ENCODE assay signal across 31 mouse cellular contexts in genomic region chr9:73105771-73106170, GRCm38 (mm10). TPM values are rescaled to one million over a fixed set of nuclear protein-coding genes. Genes with fewer than 3 reads are reported as not detected.
DNase-seq lines count a peak whose midpoint lies in the region; ATAC-seq and TF ChIP-seq lines count a peak whose summit lies in the region.
"Had no signal": no experiment of that assay in that cellular context is flagged by ENCODE, and none has a peak within 500 bp of the region (broad histone marks: within the 10 kb centered on the region; RNA-seq: fewer than 3 reads in every experiment).

No protein-coding gene starts in this region.

- no peaks in the 10 kb centered on the region for H3K4me1 ChIP-seq in kidney, postnatal 0 days (replicated peaks; ENCODE audit: insufficient read depth, low read length)
- peaks cover 6% of the 10 kb centered on the region; the same call in 1 of the 2 replicates for H3K4me1 ChIP-seq in liver, adult 2 months (ENCODE audit: control insufficient read depth, insufficient read depth, low read length)
- H3K4me1 ChIP-seq in liver, embryonic 11.5 days (replicated peaks; ENCODE audit: control insufficient read depth, insufficient read depth, low read length) = peaks cover 5% of the 10 kb centered on the region; the same call in 1 of the 2 replicates

- no peak for TF ChIP-seq POLR2A in liver, adult 2 months (IDR thresholded peaks at IDR 0.05; ENCODE audit: extremely low read depth, insufficient read depth, low read length)

- no peaks in the 10 kb centered on the region for H3K27me3 ChIP-seq in kidney, postnatal 0 days (ENCODE audit: insufficient read depth, low read length)
- H3K27me3 ChIP-seq in liver, adult 2 months (ENCODE audit: control insufficient read depth, insufficient read depth, low read length) = no peaks in the 10 kb centered on the region
- H3K27me3 ChIP-seq in liver, embryonic 11.5 days (replicated peaks; ENCODE audit: control insufficient read depth, insufficient read depth, low read length) = peaks cover 32% of the 10 kb centered on the region
- H3K27me3 ChIP-seq: CH12.LX had no signal

- no peak overlapping the region for H3K4me3 ChIP-seq in kidney, postnatal 0 days (replicated peaks; ENCODE audit: low read depth, low read length)
- H3K4me3 ChIP-seq in layer of hippocampus, adult 2 months = no peak overlapping the region
- H3K4me3 ChIP-seq in liver, adult 2 months (ENCODE audit: insufficient read depth, low read depth, low read length) = no peak overlapping the region
- no peak overlapping the region for H3K4me3 ChIP-seq in liver, embryonic 11.5 days (ENCODE audit: low read depth, low read length)
- H3K4me3 ChIP-seq: embryonic facial prominence, embryonic 10.5 days; embryonic facial prominence, embryonic 12.5 days; forebrain, embryonic 13.5 days; forebrain, embryonic 15.5 days had no signal

- no peaks in the 10 kb centered on the region for H3K79me2 ChIP-seq in liver, adult 2 months (ENCODE audit: control insufficient read depth, insufficient read depth, low read length)

- no peaks in the 10 kb centered on the region for H3K9me3 ChIP-seq in kidney, postnatal 0 days (replicated peaks; ENCODE audit: low read length)
- H3K9me3 ChIP-seq in liver, embryonic 11.5 days (ENCODE audit: control insufficient read depth, low read length) = no peaks in the 10 kb centered on the region
- H3K9me3 ChIP-seq: embryonic facial prominence, embryonic 10.5 days; embryonic facial prominence, embryonic 12.5 days; forebrain, embryonic 13.5 days; forebrain, embryonic 15.5 days; G1E had no signal

- no peaks in the 10 kb centered on the region for H3K36me3 ChIP-seq in kidney, postnatal 0 days (ENCODE audit: insufficient read depth, low read length)
- H3K36me3 ChIP-seq in liver, adult 2 months (ENCODE audit: control insufficient read depth, insufficient read depth, low read length) = no peaks in the 10 kb centered on the region
- H3K36me3 ChIP-seq in liver, embryonic 11.5 days (ENCODE audit: control insufficient read depth, insufficient read depth, low read length) = no peaks in the 10 kb centered on the region
- H3K36me3 ChIP-seq: embryonic facial prominence, embryonic 10.5 days; embryonic facial prominence, embryonic 12.5 days; forebrain, embryonic 15.5 days; G1E had no signal

- H3K27ac ChIP-seq in kidney, postnatal 0 days = no peak overlapping the region
- H3K27ac ChIP-seq in layer of hippocampus, adult 2 months = peak overlapping the region; percentile 82
- H3K27ac ChIP-seq in liver, adult 2 months (replicated peaks; ENCODE audit: insufficient read depth, low read depth, low read length) = no peak overlapping the region
- no peak overlapping the region for H3K27ac ChIP-seq in liver, embryonic 11.5 days (ENCODE audit: low read depth, low read length)
- H3K27ac ChIP-seq: embryonic facial prominence, embryonic 10.5 days; embryonic facial prominence, embryonic 12.5 days; forebrain, embryonic 13.5 days; forebrain, embryonic 15.5 days had no signal

- no peak overlapping the region for H3K4me2 ChIP-seq in kidney, postnatal 0 days (ENCODE audit: low read length)
- H3K4me2 ChIP-seq in liver, embryonic 11.5 days = no peak overlapping the region
- H3K4me2 ChIP-seq: embryonic facial prominence, embryonic 12.5 days; forebrain, embryonic 13.5 days; forebrain, embryonic 15.5 days had no signal

- peak; percentile 60 for DNase-seq in kidney, postnatal 0 days (ENCODE audit: low spot score)
- no peak for DNase-seq in kidney, adult 9 months
- no peak for DNase-seq in layer of hippocampus, adult 2 months (ENCODE audit: low spot score in 2 of 2)
- DNase-seq in layer of hippocampus, adult 8-10 months (ENCODE audit: low spot score in 2 of 2) = no peak
- peak; percentile 55 for DNase-seq in liver, adult 2 months (ENCODE audit: extremely low read depth, low read depth, low spot score)
- no peak for DNase-seq in liver, embryonic 11.5 days (ENCODE audit: low spot score)
- DNase-seq in adipocyte (ENCODE audit: low spot score) = peak; percentile 23
- DNase-seq: adrenal gland, postnatal 10 days; adrenal gland, postnatal 25 days; B cell, adult 2 months; cerebellum, adult 11 months; cerebellum, adult 18-20 months; cerebellum, adult 8-10 months; cerebellum, adult 9-11 months; cerebellum, postnatal 14 days; cerebellum, postnatal 36 days had no signal

- TF ChIP-seq CTCF in kidney, postnatal 0 days (IDR thresholded peaks at IDR 0.05; ENCODE audit: low read depth) = no peak
- no peak for TF ChIP-seq CTCF in layer of hippocampus, adult 2 months (conservative IDR thresholded peaks at IDR 0.05)
- no peak for TF ChIP-seq CTCF in liver, adult 2 months (IDR thresholded peaks at IDR 0.05; ENCODE audit: low read depth, low read length)

- ATAC-seq in kidney, postnatal 0 days (replicated peaks; ENCODE audit: low FRiP score, low read depth) = no peak
- no peak for ATAC-seq in liver, embryonic 11.5 days (replicated peaks; ENCODE audit: low FRiP score)
- ATAC-seq: activated CD4-positive, CD25-positive, alpha-beta regulatory T cell, adult 4 months; CD4-positive, CD25-positive, alpha-beta regulatory T cell, adult 4 months; forebrain, embryonic 13.5 days; forebrain, embryonic 15.5 days; Patski had no signal

- no peak overlapping the region for H3K9ac ChIP-seq in kidney, postnatal 0 days (ENCODE audit: low read depth, low read length)
- H3K9ac ChIP-seq in liver, adult 2 months (ENCODE audit: low read depth, low read length) = no peak overlapping the region
- no peak overlapping the region for H3K9ac ChIP-seq in liver, embryonic 11.5 days (ENCODE audit: low read depth, low read length)
- H3K9ac ChIP-seq: embryonic facial prominence, embryonic 12.5 days; forebrain, embryonic 13.5 days; forebrain, embryonic 15.5 days had no signal

RNA-seq across cellular contexts. Expression of gene Gm20509, which starts 3.5 kb away (rescaled TPM):
- polyA plus RNA-seq in kidney, postnatal 0 days (2015; fragmentation: Nextera tagmentation; extraction: Ambion mirVana) = not detected in 2 replicates
- under 1 TPM in 1 of 2 experiments, not detected in 1; 0.91 TPM for total RNA-seq in layer of hippocampus, adult 2 months (2021)
- 1 to 10 TPM; 1.0 to 4.3 (median 1.3) TPM for total RNA-seq in layer of hippocampus, adult 8-10 months (2022)
- total RNA-seq in liver, adult 2 months (2014; rRNA removed) = not detected in 2 replicates
- polyA plus RNA-seq in liver, adult 2 months (2012; rRNA removed) = not detected in 2 replicates
- polyA plus RNA-seq in liver, embryonic 11.5 days (2014; fragmentation: Nextera tagmentation; extraction: Ambion mirVana) = not detected in 2 replicates
- total RNA-seq: adrenal gland, postnatal 10 days; adrenal gland, postnatal 4 days; CH12.LX; common myeloid progenitor, adult 5-6 weeks; G1E had no signal
- polyA plus RNA-seq: activated CD4-positive, CD25-positive, alpha-beta regulatory T cell, adult 4 months; adrenal gland, adult 2 months; CD4-positive, CD25-positive, alpha-beta regulatory T cell, adult 4 months; embryonic facial prominence, embryonic 10.5 days; embryonic facial prominence, embryonic 12.5 days; embryonic facial prominence, embryonic 14.5 days; forebrain, embryonic 11.5 days; forebrain, embryonic 13.5 days; forebrain, embryonic 15.5 days; G1E; Patski had no signal

RNA-seq across cellular contexts. Expression of gene Khdc3, which starts 4.1 kb away (rescaled TPM):
- 0.15 and 0.29 TPM in 2 replicates for polyA plus RNA-seq in kidney, postnatal 0 days (2015; fragmentation: Nextera tagmentation; extraction: Ambion mirVana)
- total RNA-seq in layer of hippocampus, adult 2 months (2021) = 1 to 10 TPM; 3.8 to 5.4 TPM
- total RNA-seq in layer of hippocampus, adult 8-10 months (2022) = 1 to 10 TPM; 3.0 to 5.4 (median 4.5) TPM
- not detected in 2 replicates for total RNA-seq in liver, adult 2 months (2014; rRNA removed)
- 0.07 TPM in 1 of 2 replicates, not detected in the other for polyA plus RNA-seq in liver, adult 2 months (2012; rRNA removed)
- polyA plus RNA-seq in liver, embryonic 11.5 days (2014; fragmentation: Nextera tagmentation; extraction: Ambion mirVana) = not detected in 2 replicates
- total RNA-seq: common myeloid progenitor, adult 5-6 weeks had no signal
- polyA plus RNA-seq: brain, embryonic 14.5 days; forebrain, embryonic 11.5 days; forebrain, embryonic 13.5 days; forebrain, embryonic 15.5 days; Patski had no signal

RNA-seq across cellular contexts. Expression of gene Rsl24d1, which starts 7.5 kb away (rescaled TPM):
- polyA plus RNA-seq in kidney, postnatal 0 days (2015; fragmentation: Nextera tagmentation; extraction: Ambion mirVana) = 103 and 105 TPM in 2 replicates
- 10 to 100 TPM; 63.2 to 66.6 TPM for total RNA-seq in layer of hippocampus, adult 2 months (2021)
- total RNA-seq in layer of hippocampus, adult 8-10 months (2022) = 10 to 100 TPM; 55.8 to 64.9 (median 60.1) TPM
- total RNA-seq in liver, adult 2 months (2014; rRNA removed) = 31.3 and 34.9 TPM in 2 replicates
- polyA plus RNA-seq in liver, adult 2 months (2012; rRNA removed) = 11.2 and 11.9 TPM in 2 replicates
- 156 and 157 TPM in 2 replicates for polyA plus RNA-seq in liver, embryonic 11.5 days (2014; fragmentation: Nextera tagmentation; extraction: Ambion mirVana)

Comparison
In these comparisons a context has a peak if more than half of its experiments do, and no peak if none do; other contexts are left out.
1. DNase-seq: peak in kidney, postnatal 0 days (single experiment), liver, adult 2 months (single experiment) and adipocyte (single experiment); none in kidney, adult 9 months (single experiment), layer of hippocampus, adult 2 months (0 of 2), layer of hippocampus, adult 8-10 months (0 of 2) and liver, embryonic 11.5 days (single experiment).